Mouse (Mus musculus) Patski (cell line): Measurements from ENCODE around the gene Ly6g5c. TPM values are rescaled to one million over a fixed set of nuclear protein-coding genes. Genes with fewer than 3 reads are reported as not detected.
A peak's percentile ranks its signal among the peaks of the same experiment; 100 is the strongest.
"Not testable (repeated sequence)": the region's sequence is repeated elsewhere in the genome, so short reads cannot be mapped to it uniquely, and the experiment has no call there.

ENCODE experiments used
- ATAC-seq: fragments of 100-300 bp; one replicate; pipeline ENCODE4 v1.8.0; 2021
- CTCF ChIA-PET: fragments of 350-600 bp; sonication (Branson Sonifier 250); formaldehyde crosslinking; loops from one replicate; lab custom pipeline; 2022; ENCODE audit warnings: inconsistent platforms; lab: Charles Lee
- POLR2A ChIA-PET: fragments of 350-600 bp; sonication (Branson Sonifier 250); formaldehyde crosslinking; loops from one replicate; lab custom pipeline; 2022; ENCODE audit warnings: antibody characterized with exemption, inconsistent platforms; lab: Charles Lee
- DNase-seq: peaks from one replicate; pipeline ENCODE4 v3.0.0-alpha.2; 2011; ENCODE audit warnings: low read depth, low spot score
- H3K27me3 ChIP-seq: fragments of 371-371 bp; one replicate; pipeline ENCODE4 v1.5.1; 2021
- CTCF ChIP-seq: fragments of 100-300 bp; IDR thresholded peaks from one replicate; pipeline ENCODE4 v1.5.1; 2021
- in situ Hi-C: fragments of 300-500 bp; cut with MboI; formaldehyde crosslinking; loops from 3 replicates; pipeline ENCODE4 v1.11.1; 2018; ENCODE audit warnings: low pct_unique_long_range_greater_than_20kb, mixed read lengths
- polyA plus RNA-seq: library from polyadenylated mRNA; unstranded; gene quantifications from one replicate; pipeline ENCODE4 v1.2.3, GENCODE M21; 2021

The Ly6g5c gene
- polyA plus RNA-seq, 1 experiment from 2014 or later: not detected

DNA sequence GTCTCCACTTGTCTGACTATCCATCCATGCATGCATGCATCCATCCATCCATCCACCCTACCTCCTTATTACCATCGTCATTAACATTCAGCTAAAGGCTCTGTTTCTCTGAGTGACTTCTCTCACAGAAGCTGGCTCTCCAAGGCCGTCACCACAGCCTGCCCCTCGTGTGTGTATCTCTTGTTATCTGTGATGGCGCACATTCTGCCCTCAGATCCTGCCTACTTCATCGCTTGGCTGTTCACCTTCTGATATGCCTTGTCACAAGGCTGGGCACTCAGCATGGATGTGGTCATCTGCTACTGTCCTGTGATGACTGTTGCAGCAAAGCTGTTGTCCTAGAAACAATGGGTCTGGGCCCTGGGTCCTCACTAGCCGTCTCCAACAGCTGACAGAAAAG is 3.3 kb upstream of the Ly6g5c start:
- in situ Hi-C loops: no loop called here
- ATAC-seq (no peak), DNase-seq (no peak)
- H3K27me3 ChIP-seq: no peaks in the 10 kb centered on the region
- TF ChIP-seq CTCF: no peak
- POLR2A ChIA-PET: interaction anchor here (1.0 kb wide), 1 partner anchor 13 kb away, joined by 4 read pairs; no protein-coding TSS in a partner anchor
- CTCF ChIA-PET: interaction anchor here (0.9 to 1.8 kb wide), 3 partner anchors 9 to 157 kb away, joined by 3 to 4 read pairs (median 3); no protein-coding TSS in a partner anchor

GRCm38 (mm10) chr17:35105740-35106389 is 2.2 kb upstream of the Ly6g5c start:
- ATAC-seq: no peak
- no peak for DNase-seq
- CTCF ChIA-PET: interaction anchor here (0.9 to 2.0 kb wide), 6 partner anchors 10 to 88 kb away, joined by 3 to 4 read pairs (median 4); no protein-coding TSS in a partner anchor
- POLR2A ChIA-PET: interaction anchor here (0.9 kb wide), 1 partner anchor 47 kb away, joined by 4 read pairs; the partner anchor contains the start of gene Ddah2
- TF ChIP-seq CTCF: no peak
- in situ Hi-C loops: no loop called here
- no peaks in the 10 kb centered on the region for H3K27me3 ChIP-seq

DNA sequence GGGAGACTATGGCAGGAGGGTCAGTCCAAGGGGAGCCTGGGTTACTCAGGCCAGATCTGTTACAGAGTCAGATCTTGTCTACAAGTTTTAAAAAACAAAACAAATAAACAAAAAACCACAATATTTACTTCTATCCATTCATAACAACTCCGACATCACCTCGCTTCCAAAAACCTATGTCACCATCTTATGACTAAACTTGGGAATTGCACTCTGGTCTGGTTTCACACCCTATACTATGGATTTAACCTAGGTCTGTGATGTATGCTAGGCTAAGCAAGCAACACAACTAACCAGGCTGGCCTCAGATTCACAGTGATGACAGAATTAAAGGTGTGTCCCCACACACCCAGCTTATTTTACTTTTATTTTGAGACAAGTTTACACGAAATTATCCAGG is 1.6 kb upstream of the Ly6g5c start:
- POLR2A ChIA-PET: interaction anchor here (0.6 to 0.9 kb wide), 2 partner anchors 48 to 81 kb away, joined by 4 to 6 read pairs; partner anchors contain the start of gene Ddah2
- no peaks in the 10 kb centered on the region for H3K27me3 ChIP-seq
- TF ChIP-seq CTCF: no peak
- CTCF ChIA-PET: interaction anchor here (0.9 to 2.0 kb wide), 6 partner anchors 18 to 88 kb away, joined by 3 to 4 read pairs (median 3); no protein-coding TSS in a partner anchor
- ATAC-seq: no peak
- no peak for DNase-seq
- in situ Hi-C loops: no loop called here

GRCm38 (mm10) chr17:35111774-35112173 is 3.7 kb downstream of the Ly6g5c start:
- no peak for DNase-seq
- CTCF ChIA-PET: no interaction called here
- in situ Hi-C loops: loop anchor here (5.0 kb wide), 1 partner anchor 89 kb away; no protein-coding TSS in a partner anchor
- H3K27me3 ChIP-seq: no peaks in the 10 kb centered on the region
- TF ChIP-seq CTCF: no peak
- ATAC-seq: no peak
- POLR2A ChIA-PET: interaction anchor here (1.4 kb wide), 1 partner anchor 9 kb away, joined by 3 read pairs; the partner anchor contains the start of gene Gpank1

DNA sequence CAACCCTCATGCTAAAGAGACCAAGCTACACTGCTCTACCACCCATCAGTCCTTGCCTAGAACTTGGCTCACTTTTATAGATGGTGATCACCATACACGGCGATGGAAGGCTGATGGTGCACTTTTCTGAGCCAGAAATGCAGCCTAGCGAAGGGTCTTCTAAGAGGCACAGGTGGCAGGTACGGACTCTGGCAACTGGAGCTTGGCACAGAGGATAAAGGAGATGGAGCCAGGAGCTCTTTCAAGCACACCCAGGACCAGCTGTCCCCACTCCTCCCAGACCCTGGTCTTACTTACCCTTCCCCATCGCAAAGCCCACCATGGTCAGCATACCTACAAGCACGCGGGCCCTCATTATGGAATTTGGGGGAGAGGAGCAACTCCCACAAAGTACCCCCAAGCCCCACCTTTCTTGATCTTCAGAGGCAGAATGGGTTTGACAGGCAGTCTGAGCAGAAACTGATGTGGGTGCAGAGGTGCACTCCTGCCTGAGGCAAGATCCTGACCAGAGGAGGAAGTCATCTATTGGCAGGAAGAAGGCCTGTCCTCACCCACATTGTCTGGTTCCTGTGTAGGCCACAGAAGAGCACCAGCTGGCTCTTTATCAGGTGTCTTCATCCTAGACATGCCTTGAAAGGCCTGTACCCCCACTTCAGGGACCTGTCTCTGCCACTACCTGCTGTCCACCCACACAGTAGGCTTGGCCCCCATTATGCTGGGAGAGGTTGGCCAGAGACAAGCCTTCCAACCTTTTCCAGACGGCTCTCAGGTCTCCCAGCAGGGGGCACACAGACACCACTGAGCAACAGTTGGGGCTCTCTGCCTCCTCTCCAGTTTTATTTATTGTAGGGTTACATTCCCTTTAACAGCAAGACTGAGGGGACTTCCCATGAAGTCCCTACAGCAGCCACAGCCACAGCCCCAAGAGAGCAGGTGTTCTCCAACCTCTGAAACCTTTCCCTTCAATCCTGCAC is 7.3 kb downstream of the Ly6g5c start, which contains the start of gene Ly6g5b:
Gene Ly6g5b (minus strand): TSS at position 383 of the 974 bp plus-strand sequence.
- ATAC-seq (no peak), DNase-seq (no peak)
- ChIA-PET POLR2A (no interaction called here), CTCF (interaction anchor here (2.1 kb wide), 1 partner anchor 11 kb away, joined by 4 read pairs; the partner anchor contains the start of gene D17H6S53E)
- no peaks in the 10 kb centered on the region for H3K27me3 ChIP-seq
- in situ Hi-C loops: no loop called here
- TF ChIP-seq CTCF: no peak

- H3K27me3 ChIP-seq: no peaks in the 10 kb centered on the region
- no peak for DNase-seq
- ChIA-PET CTCF (interaction anchor here (0.8 to 1.8 kb wide), 2 partner anchors 47 to 99 kb away, joined by 3 to 5 read pairs; no protein-coding TSS in a partner anchor), POLR2A (interaction anchor here (0.9 to 1.6 kb wide), 3 partner anchors 10 to 102 kb away, joined by 3 read pairs; no protein-coding TSS in a partner anchor)
- TF ChIP-seq CTCF: no peak
- in situ Hi-C loops: no loop called here
- ATAC-seq: peak; percentile 5
Measured at GRCm38 (mm10) chr17:35120745-35121142, 12.7 kb downstream of the Ly6g5c start.

DNA sequence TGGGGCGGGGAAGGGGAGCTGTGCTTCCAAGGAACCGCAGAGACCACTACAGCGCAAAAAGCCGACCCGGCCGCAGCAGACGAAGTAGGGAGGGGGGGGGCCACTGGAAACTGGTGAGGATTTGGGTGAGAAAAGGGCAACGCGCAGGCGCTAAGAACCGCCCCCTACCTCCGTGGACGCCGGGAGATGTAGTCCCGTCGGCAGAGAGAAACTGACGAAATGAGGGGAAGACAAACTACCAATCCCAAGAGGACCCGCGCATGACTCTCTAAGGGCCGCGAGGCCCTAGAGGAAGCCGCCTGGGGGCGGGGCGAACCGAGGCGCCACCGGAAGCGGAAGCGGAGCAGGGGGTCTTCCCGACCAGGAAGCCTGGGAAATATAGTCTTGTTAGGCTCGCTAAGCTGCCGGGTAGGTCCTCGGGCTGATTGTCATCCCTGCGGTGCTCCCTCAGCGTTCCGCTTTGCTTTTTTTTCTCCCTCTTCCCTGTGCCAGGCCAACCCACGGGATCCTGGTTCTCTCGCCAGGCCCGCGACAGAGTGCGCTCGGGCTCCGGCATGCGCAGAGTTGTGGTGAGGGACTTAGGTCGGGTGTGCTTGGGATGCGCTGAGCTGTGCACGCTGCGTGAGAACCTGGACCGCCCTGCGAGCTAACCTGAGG is 13.2 kb downstream of the Ly6g5c start, which contains the start of gene Gpank1:
Gene Gpank1 (plus strand): TSS at position 313 of the 657 bp plus-strand sequence.
- in situ Hi-C loops: no loop called here
- DNase-seq (peak; percentile 87), ATAC-seq (peak; percentile 89)
- CTCF ChIA-PET: interaction anchor here (0.8 to 1.8 kb wide), 3 partner anchors 26 to 99 kb away, joined by 3 to 5 read pairs (median 3); no protein-coding TSS in a partner anchor
- POLR2A ChIA-PET: interaction anchor here (0.7 to 1.6 kb wide), 4 partner anchors 10 to 120 kb away, joined by 3 read pairs; no protein-coding TSS in a partner anchor
- no peak for TF ChIP-seq CTCF
- H3K27me3 ChIP-seq: no peaks in the 10 kb centered on the region

DNA sequence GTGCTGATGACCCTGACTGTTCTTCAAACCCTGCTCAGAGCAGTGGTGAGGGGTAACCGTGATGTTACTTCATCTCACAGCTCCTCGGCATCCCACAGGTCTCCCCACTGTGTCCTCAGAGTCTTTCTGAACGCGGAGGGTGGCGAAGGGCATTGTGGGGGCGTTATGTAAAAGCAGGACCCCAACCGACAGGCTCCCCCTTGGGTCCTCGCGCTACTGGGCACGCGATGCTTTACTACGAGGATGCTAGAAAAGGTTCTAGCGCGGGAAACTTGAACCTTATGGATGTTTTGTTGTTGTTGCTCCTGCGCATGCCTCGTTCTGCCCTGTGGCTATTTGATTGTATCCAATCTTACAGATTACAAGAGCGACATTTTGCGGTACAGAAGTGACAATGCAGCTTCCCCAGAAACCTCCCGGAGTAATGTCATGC is 13.8 kb downstream of the Ly6g5c start, which contains the start of gene Csnk2b:
Gene Csnk2b (minus strand): TSS at position 183 of the 433 bp plus-strand sequence.
- no peak for TF ChIP-seq CTCF
- DNase-seq (peak; percentile 38), ATAC-seq (peak; percentile 9)
- in situ Hi-C loops: no loop called here
- POLR2A ChIA-PET: interaction anchor here (0.6 to 1.2 kb wide), 3 partner anchors 14 to 120 kb away, joined by 3 to 5 read pairs (median 3); no protein-coding TSS in a partner anchor
- H3K27me3 ChIP-seq: no peaks in the 10 kb centered on the region
- CTCF ChIA-PET: interaction anchor here (0.8 to 1.8 kb wide), 3 partner anchors 27 to 100 kb away, joined by 3 to 5 read pairs (median 3); no protein-coding TSS in a partner anchor

GRCm38 (mm10) chr17:35123287-35123686 is 15.2 kb downstream of the Ly6g5c start:
- H3K27me3 ChIP-seq, DNase-seq, ATAC-seq, in situ Hi-C loops, POLR2A ChIA-PET, CTCF ChIA-PET: not testable (repeated sequence)

DNA sequence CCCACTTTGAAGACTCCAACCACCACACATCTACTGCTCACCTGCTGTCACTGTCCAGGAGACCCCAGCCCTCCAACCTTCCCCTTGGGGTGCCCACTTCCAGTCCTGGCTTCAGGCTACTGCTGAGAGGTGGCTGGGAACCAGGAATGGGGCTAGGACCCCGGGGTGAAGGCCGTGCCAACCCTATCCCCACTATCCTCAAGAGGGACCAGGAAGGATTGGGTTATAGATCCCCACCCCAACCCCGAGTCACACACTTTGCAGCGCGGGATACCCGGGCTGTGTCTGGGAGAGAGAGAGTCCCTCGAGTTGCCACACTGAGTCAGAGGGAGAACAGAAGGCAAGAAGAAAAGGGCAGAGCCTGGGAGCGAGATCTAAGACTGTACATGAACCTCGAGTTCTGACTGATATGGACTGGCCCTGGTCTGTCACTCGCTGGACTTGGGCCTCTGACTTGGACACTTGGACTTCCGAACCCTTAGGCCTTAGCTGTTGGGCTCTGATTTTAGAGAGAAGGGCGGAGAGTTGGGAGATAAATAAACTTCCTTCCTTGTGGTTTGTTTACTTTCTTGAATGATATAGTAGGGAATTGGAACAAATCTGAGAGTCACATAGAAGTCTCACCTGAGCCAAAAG is 16.3 kb downstream of the Ly6g5c start:
- DNase-seq, ATAC-seq, in situ Hi-C loops, H3K27me3 ChIP-seq: not testable (repeated sequence)
- CTCF ChIA-PET: interaction anchor here (0.9 to 2.1 kb wide), 2 partner anchors 14 to 18 kb away, joined by 3 to 11 read pairs; no protein-coding TSS in a partner anchor
- POLR2A ChIA-PET: interaction anchor here (0.6 kb wide), 1 partner anchor 226 kb away, joined by 12 read pairs; the partner anchor contains the start of genes C2 and Ehmt2
